In the genomic region with DNA sequence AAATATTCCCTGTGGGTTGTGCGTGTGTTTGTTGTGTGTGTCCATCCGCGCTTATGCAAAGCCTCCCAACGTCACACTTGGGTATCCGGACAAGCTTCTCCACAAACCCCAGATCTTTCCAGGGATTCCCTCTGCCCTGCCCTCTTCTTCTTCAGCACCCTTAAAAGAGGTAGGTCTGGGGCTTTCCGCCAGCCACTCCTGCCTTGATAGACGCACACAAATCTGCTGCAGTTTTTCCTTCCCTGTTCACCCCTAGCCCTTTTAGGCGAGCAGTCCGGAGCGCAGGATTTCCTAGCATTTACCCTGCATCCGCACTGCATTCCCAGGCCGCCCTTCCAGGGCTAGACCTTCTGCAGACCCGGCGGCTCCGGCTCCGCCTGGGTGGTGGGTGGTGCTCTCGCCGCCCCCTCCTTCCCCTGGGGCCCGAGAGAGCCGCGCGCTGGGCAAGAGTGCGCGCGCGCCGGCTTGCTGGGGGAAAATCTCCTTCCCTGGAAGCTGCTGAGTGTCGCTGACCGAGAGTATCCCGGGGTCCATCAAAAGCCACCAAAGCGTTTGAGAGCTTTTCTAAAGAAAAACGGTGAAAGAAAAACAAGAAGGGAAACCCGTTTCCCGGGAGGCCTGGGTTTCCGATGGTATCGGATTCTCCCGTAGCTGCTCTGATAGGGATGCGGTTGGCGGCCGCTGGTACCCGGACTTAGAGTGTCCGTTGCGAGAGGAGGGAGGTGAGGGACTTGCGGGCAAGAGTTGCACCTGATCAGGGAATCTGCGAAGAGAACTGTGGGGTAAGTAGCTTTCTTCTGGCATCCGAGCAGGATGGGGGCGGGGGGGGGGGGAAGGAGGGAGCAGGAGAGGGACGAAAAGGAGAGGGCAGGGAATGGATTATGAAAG, we compare ENCODE assay signal across 8 mouse cellular contexts. TPM values are rescaled to one million over a fixed set of nuclear protein-coding genes. Genes with fewer than 3 reads are reported as not detected.
DNase-seq lines count a peak whose midpoint lies in the region; ATAC-seq and TF ChIP-seq lines count a peak whose summit lies in the region.

A gene (plus strand): TSS at position 88 of the 888 bp plus-strand sequence.

- H3K4me1 ChIP-seq in lung, embryonic 16.5 days (replicated peaks; ENCODE audit: control insufficient read depth, insufficient read depth, low read length): no peaks in the 10 kb centered on the region; the same call in 1 of the 2 replicates
- peaks cover 24% of the 10 kb centered on the region for H3K4me1 ChIP-seq in embryonic facial prominence, embryonic 10.5 days
- no peaks in the 10 kb centered on the region for H3K4me1 ChIP-seq in hindbrain, postnatal 0 days (ENCODE audit: insufficient read depth, low read length)
- H3K4me1 ChIP-seq in midbrain, embryonic 12.5 days: peaks cover 20% of the 10 kb centered on the region
- H3K4me1 ChIP-seq in kidney, adult 2 months (ENCODE audit: control insufficient read depth, insufficient read depth, low read length): no peaks in the 10 kb centered on the region

- no peak for TF ChIP-seq CTCF in hindbrain, postnatal 0 days (IDR thresholded peaks at IDR 0.05; ENCODE audit: low read depth)
- no peak for TF ChIP-seq CTCF in kidney, adult 2 months (conservative IDR thresholded peaks at IDR 0.05; ENCODE audit: insufficient read depth, insufficient read length, low read depth, low read length)

- TF ChIP-seq POLR2A in kidney, adult 2 months (IDR thresholded peaks at IDR 0.05; ENCODE audit: low read depth, low read length): no peak

- H3K27ac ChIP-seq in lung, embryonic 16.5 days (ENCODE audit: low read length): no peak within 1 kb of the TSS
- H3K27ac ChIP-seq in embryonic facial prominence, embryonic 10.5 days (replicated peaks): no peak within 1 kb of the TSS
- H3K27ac ChIP-seq in hindbrain, postnatal 0 days: peak within 1 kb of the TSS; percentile 71
- H3K27ac ChIP-seq in midbrain, embryonic 12.5 days (replicated peaks): no peak within 1 kb of the TSS
- H3K27ac ChIP-seq in kidney, adult 2 months (ENCODE audit: insufficient read depth, low read depth, low read length): no peak within 1 kb of the TSS

- ATAC-seq in lung, embryonic 16.5 days (ENCODE audit: low read depth): no peak
- ATAC-seq in hindbrain, postnatal 0 days: peak; percentile 48; the same call in 1 of the 2 replicates
- peak; percentile 69; the same call in 1 of the 2 replicates for ATAC-seq in midbrain, embryonic 12.5 days (ENCODE audit: low FRiP score, low read depth)
- ATAC-seq in erythroblast, adult 5-6 weeks (replicated peaks; ENCODE audit: low FRiP score, poor library complexity, severe bottlenecking): no peak

- no peak for DNase-seq in lung, postnatal 36 days
- DNase-seq in embryonic facial prominence, embryonic 10.5 days (ENCODE audit: low spot score): peak; percentile 41
- peak; percentile 66 for DNase-seq in hindbrain, postnatal 0 days (ENCODE audit: low spot score)
- DNase-seq in adrenal gland, postnatal 4 days (ENCODE audit: low spot score in 2 of 2): no peak
- DNase-seq in kidney, adult 2 months: no peak

- peak within 1 kb of the TSS; percentile 35 for H3K4me3 ChIP-seq in lung, embryonic 16.5 days (ENCODE audit: low read length)
- peak within 1 kb of the TSS; percentile 59 for H3K4me3 ChIP-seq in embryonic facial prominence, embryonic 10.5 days
- peak within 1 kb of the TSS; percentile 67 for H3K4me3 ChIP-seq in hindbrain, postnatal 0 days (ENCODE audit: low read length)
- H3K4me3 ChIP-seq in midbrain, embryonic 12.5 days: peak within 1 kb of the TSS; percentile 53
- H3K4me3 ChIP-seq in kidney, adult 2 months (ENCODE audit: insufficient read depth, low read depth, low read length): no peak within 1 kb of the TSS

- no peaks in the 10 kb centered on the region for H3K36me3 ChIP-seq in lung, embryonic 16.5 days (ENCODE audit: control insufficient read depth, insufficient read depth, low read length)
- H3K36me3 ChIP-seq in embryonic facial prominence, embryonic 10.5 days (replicated peaks): no peaks in the 10 kb centered on the region
- H3K36me3 ChIP-seq in hindbrain, postnatal 0 days (ENCODE audit: insufficient read depth, low read length): no peaks in the 10 kb centered on the region
- H3K36me3 ChIP-seq in midbrain, embryonic 12.5 days: no peaks in the 10 kb centered on the region
- no peaks in the 10 kb centered on the region for H3K36me3 ChIP-seq in kidney, adult 2 months (ENCODE audit: control insufficient read depth, insufficient read depth, low read length)

- H3K9me3 ChIP-seq in lung, embryonic 16.5 days (ENCODE audit: control insufficient read depth, low read length): no peaks in the 10 kb centered on the region
- H3K9me3 ChIP-seq in embryonic facial prominence, embryonic 10.5 days: no peaks in the 10 kb centered on the region
- no peaks in the 10 kb centered on the region for H3K9me3 ChIP-seq in hindbrain, postnatal 0 days (ENCODE audit: low read length)
- no peaks in the 10 kb centered on the region for H3K9me3 ChIP-seq in midbrain, embryonic 12.5 days

- peaks cover 52% of the 10 kb centered on the region for H3K27me3 ChIP-seq in lung, embryonic 16.5 days (ENCODE audit: control insufficient read depth, insufficient read depth, low read depth, low read length)
- H3K27me3 ChIP-seq in embryonic facial prominence, embryonic 10.5 days (replicated peaks; ENCODE audit: low read depth, poor library complexity, severe bottlenecking): peaks cover 65% of the 10 kb centered on the region
- H3K27me3 ChIP-seq in hindbrain, postnatal 0 days (ENCODE audit: insufficient read depth, low read length): no peaks in the 10 kb centered on the region
- H3K27me3 ChIP-seq in midbrain, embryonic 12.5 days: peaks cover 60% of the 10 kb centered on the region
- peaks cover 3% of the 10 kb centered on the region; the same call in 1 of the 2 replicates for H3K27me3 ChIP-seq in kidney, adult 2 months (replicated peaks; ENCODE audit: control insufficient read depth, insufficient read depth, low read length)

- 1% methylated on average over 47 of the region's 48 CpGs for WGBS in lung, embryonic 16.5 days
- under 1% methylated on average over 48 of the region's 48 CpGs for WGBS in embryonic facial prominence, embryonic 10.5 days
- under 1% methylated on average over 46 of the region's 48 CpGs for WGBS in hindbrain, postnatal 0 days
- WGBS in midbrain, embryonic 12.5 days: under 1% methylated on average over 47 of the region's 48 CpGs
- WGBS in kidney, adult 2 months: 1% methylated on average over 48 of the region's 48 CpGs

- peak within 1 kb of the TSS; percentile 54 for H3K4me2 ChIP-seq in lung, embryonic 16.5 days (ENCODE audit: low read depth, low read length)
- peak within 1 kb of the TSS; percentile 91 for H3K4me2 ChIP-seq in hindbrain, postnatal 0 days (ENCODE audit: low read depth, low read length)
- peak within 1 kb of the TSS; percentile 98 for H3K4me2 ChIP-seq in midbrain, embryonic 12.5 days (replicated peaks)

- H3K9ac ChIP-seq in lung, embryonic 16.5 days (ENCODE audit: low read length): no peak within 1 kb of the TSS
- peak within 1 kb of the TSS; percentile 60 for H3K9ac ChIP-seq in hindbrain, postnatal 0 days (replicated peaks; ENCODE audit: low read length)
- H3K9ac ChIP-seq in midbrain, embryonic 12.5 days (replicated peaks): peak within 1 kb of the TSS; percentile 53

RNA-seq across cellular contexts. Expression of the gene that starts here (rescaled TPM):
- 0.14 TPM in 1 of 2 replicates, not detected in the other for polyA plus RNA-seq in lung, embryonic 16.5 days (2015; fragmentation: Nextera tagmentation; extraction: Ambion mirVana)
- polyA plus RNA-seq in embryonic facial prominence, embryonic 10.5 days (2016; fragmentation: Nextera tagmentation; extraction: Ambion mirVana): 0.41 and 0.50 TPM in 2 replicates
- total RNA-seq in hindbrain, postnatal 0 days (2014; rRNA removed): 49.8 and 54.1 TPM in 2 replicates
- 38.1 and 45.0 TPM in 2 replicates for polyA plus RNA-seq in hindbrain, postnatal 0 days (2015; fragmentation: Nextera tagmentation; extraction: Ambion mirVana)
- 4.5 and 4.6 TPM in 2 replicates for polyA plus RNA-seq in midbrain, embryonic 12.5 days (2016; fragmentation: Nextera tagmentation; extraction: Ambion mirVana)
- total RNA-seq in adrenal gland, postnatal 4 days (2021): 1 to 10 TPM; 1.4 to 1.9 TPM
- polyA plus RNA-seq in kidney, adult 2 months (2012; rRNA removed): not detected in 2 replicates
- not detected in 2 replicates for total RNA-seq in erythroblast, adult 5-6 weeks (2015; ENCODE audit: low replicate concordance)
- total RNA-seq in erythroblast, adult 5-6 weeks (2017; ENCODE audit: low replicate concordance): 0.60 TPM in 1 of 2 replicates, not detected in the other

Comparison
In these comparisons a context has a peak if more than half of its experiments do, and no peak if none do; other contexts are left out.
1. RNA of the gene that starts here (total RNA-seq): 49.8 to 54.1 TPM in hindbrain, postnatal 0 days; 1.4 to 1.9 TPM in adrenal gland, postnatal 4 days and 0.60 TPM in erythroblast, adult 5-6 weeks; every median in the first group is over 10 times any median in the second.
2. Peak in DNase-seq and H3K4me3 ChIP-seq in embryonic facial prominence, embryonic 10.5 days; RNA of the gene not detected or under 1 TPM.
3. ATAC-seq: peak in hindbrain, postnatal 0 days (single experiment) and midbrain, embryonic 12.5 days (single experiment); none in lung, embryonic 16.5 days (single experiment) and erythroblast, adult 5-6 weeks (single experiment).
4. Peak in every context shown above with its lines, with median percentiles within 50 percentile points of each other: H3K4me2 ChIP-seq.